Comparison of ENCODE assay signal across 13 mouse cellular contexts in the genomic region with DNA sequence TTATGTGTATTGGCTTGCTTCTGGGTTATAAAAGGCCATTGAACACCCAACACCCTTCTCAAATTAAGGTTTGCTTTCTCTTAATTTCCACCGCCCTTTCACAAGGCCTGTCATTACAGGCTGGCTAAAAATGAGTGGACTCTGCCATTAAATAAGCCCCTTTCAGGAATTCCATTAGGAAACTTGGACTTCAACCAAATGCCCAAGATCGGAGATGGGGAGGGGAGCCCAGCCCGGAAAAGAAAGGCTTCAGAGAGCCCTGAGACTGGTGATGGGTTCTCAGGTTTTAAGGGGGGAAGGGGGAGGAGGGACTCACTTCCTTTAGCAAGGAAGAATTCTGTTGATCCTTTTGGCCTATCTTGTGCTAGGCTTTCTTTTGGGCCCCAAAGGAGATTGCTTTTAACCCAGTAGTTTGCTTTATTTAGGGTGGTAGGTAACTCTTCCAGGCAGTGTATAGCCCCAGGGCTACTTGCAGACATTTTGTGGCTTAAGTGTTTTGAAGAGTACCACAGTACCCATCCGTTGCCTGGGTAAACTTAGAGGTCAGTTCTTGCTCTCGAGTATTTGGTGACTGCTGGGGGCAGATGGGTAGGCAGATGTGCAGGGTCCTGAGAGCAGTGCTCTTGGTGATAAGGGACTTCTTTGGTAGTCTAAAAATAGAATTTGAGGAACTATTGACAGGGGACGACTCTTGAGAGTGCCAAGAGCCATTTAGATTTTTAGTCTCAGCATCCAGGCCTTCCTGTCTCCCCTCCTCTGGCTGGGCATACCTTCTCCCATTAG. TPM values are rescaled to one million over a fixed set of nuclear protein-coding genes. Genes with fewer than 3 reads are reported as not detected.
DNase-seq lines count a peak whose midpoint lies in the region; ATAC-seq and TF ChIP-seq lines count a peak whose summit lies in the region.
"Had no signal": no experiment of that assay in that cellular context is flagged by ENCODE, and none has a peak within 500 bp of the region (broad histone marks: within the 10 kb centered on the region; RNA-seq: fewer than 3 reads in every experiment).

No protein-coding gene starts in this region.

- no peak overlapping the region for H3K9ac ChIP-seq in liver, embryonic 11.5 days (ENCODE audit: low read depth, low read length)
- no peak overlapping the region for H3K9ac ChIP-seq in stomach, postnatal 0 days (ENCODE audit: low read length)

- TF ChIP-seq EP300 in stomach, postnatal 0 days (optimal IDR thresholded peaks at IDR 0.05): no peak

- no peak for TF ChIP-seq CTCF in stomach, postnatal 0 days (IDR thresholded peaks at IDR 0.05; ENCODE audit: low read depth)

- no peaks in the 10 kb centered on the region for H3K27me3 ChIP-seq in heart, embryonic 10.5 days (ENCODE audit: insufficient read depth, poor library complexity, severe bottlenecking)
- no peaks in the 10 kb centered on the region for H3K27me3 ChIP-seq in liver, embryonic 11.5 days (replicated peaks; ENCODE audit: control insufficient read depth, insufficient read depth, low read length)
- H3K27me3 ChIP-seq in stomach, postnatal 0 days (ENCODE audit: control insufficient read depth, insufficient read depth, low read length): no peaks in the 10 kb centered on the region

- H3K4me1 ChIP-seq in heart, embryonic 10.5 days: peaks cover 85% of the 10 kb centered on the region
- peaks cover 61% of the 10 kb centered on the region for H3K4me1 ChIP-seq in liver, embryonic 11.5 days (replicated peaks; ENCODE audit: control insufficient read depth, insufficient read depth, low read length)
- H3K4me1 ChIP-seq in stomach, postnatal 0 days (replicated peaks; ENCODE audit: control insufficient read depth, insufficient read depth): peaks cover 8% of the 10 kb centered on the region

- peak; percentile 35; the same call in 1 of the 2 replicates for ATAC-seq in liver, embryonic 11.5 days (replicated peaks; ENCODE audit: low FRiP score)
- ATAC-seq in stomach, postnatal 0 days (ENCODE audit: low FRiP score, low TSS enrichment): no peak

- H3K4me3 ChIP-seq in heart, embryonic 10.5 days: no peak overlapping the region
- no peak overlapping the region for H3K4me3 ChIP-seq in liver, embryonic 11.5 days (ENCODE audit: low read depth, low read length)
- no peak overlapping the region for H3K4me3 ChIP-seq in stomach, postnatal 0 days (ENCODE audit: low read depth, low read length)
- H3K4me3 ChIP-seq: hindbrain, embryonic 10.5 days had no signal

- WGBS in heart, embryonic 10.5 days: 31% methylated on average over 6 of the region's 6 CpGs
- WGBS in liver, embryonic 11.5 days: 31% methylated on average over 6 of the region's 6 CpGs
- WGBS in stomach, postnatal 0 days: 47% methylated on average over 6 of the region's 6 CpGs

- H3K4me2 ChIP-seq in liver, embryonic 11.5 days: peak overlapping the region; percentile 40
- no peak overlapping the region for H3K4me2 ChIP-seq in stomach, postnatal 0 days (replicated peaks; ENCODE audit: low read depth)

- peak overlapping the region; percentile 82 for H3K27ac ChIP-seq in heart, embryonic 10.5 days
- peak overlapping the region; percentile 39; the same call in 1 of the 2 replicates for H3K27ac ChIP-seq in liver, embryonic 11.5 days (ENCODE audit: low read depth, low read length)
- no peak overlapping the region for H3K27ac ChIP-seq in stomach, postnatal 0 days (replicated peaks)

- no peaks in the 10 kb centered on the region for H3K36me3 ChIP-seq in heart, embryonic 10.5 days
- no peaks in the 10 kb centered on the region for H3K36me3 ChIP-seq in liver, embryonic 11.5 days (ENCODE audit: control insufficient read depth, insufficient read depth, low read length)
- H3K36me3 ChIP-seq in stomach, postnatal 0 days (ENCODE audit: control insufficient read depth, insufficient read depth, low read length): no peaks in the 10 kb centered on the region
- H3K36me3 ChIP-seq: hindbrain, embryonic 10.5 days had no signal

- H3K9me3 ChIP-seq in heart, embryonic 10.5 days: no peaks in the 10 kb centered on the region
- H3K9me3 ChIP-seq in liver, embryonic 11.5 days (ENCODE audit: control insufficient read depth, low read length): no peaks in the 10 kb centered on the region
- no peaks in the 10 kb centered on the region for H3K9me3 ChIP-seq in stomach, postnatal 0 days (ENCODE audit: control insufficient read depth, low read length)
- H3K9me3 ChIP-seq: hindbrain, embryonic 10.5 days had no signal

- DNase-seq in heart, embryonic 10.5 days (ENCODE audit: low spot score): no peak
- no peak for DNase-seq in heart, postnatal 4 days
- DNase-seq in thymus, postnatal 4 days: peak; percentile 9
- DNase-seq in thymus, postnatal 25 days: no peak
- no peak for DNase-seq in liver, embryonic 11.5 days (ENCODE audit: low spot score)
- no peak for DNase-seq in gastrocnemius, adult 8-10 months (ENCODE audit: low spot score in 2 of 2)
- no peak for DNase-seq in spleen, postnatal 10 days (ENCODE audit: low spot score in 2 of 2)
- no peak for DNase-seq in stomach, postnatal 0 days (ENCODE audit: low spot score)
- DNase-seq: embryo, embryonic 11 days had no signal

RNA-seq across cellular contexts. Expression of a gene that starts 13.1 kb away (rescaled TPM):
- polyA plus RNA-seq in heart, embryonic 10.5 days (2016; fragmentation: Nextera tagmentation; extraction: Ambion mirVana): 4.9 and 6.0 TPM in 2 replicates
- total RNA-seq in heart, postnatal 4 days (2021): 1 to 10 TPM; 5.3 to 7.8 TPM
- polyA plus RNA-seq in liver, embryonic 11.5 days (2014; fragmentation: Nextera tagmentation; extraction: Ambion mirVana): 6.5 and 6.7 TPM in 2 replicates
- total RNA-seq in gastrocnemius, adult 8-10 months (2022): 1 to 10 TPM; 1.2 to 1.8 (median 1.5) TPM
- 11.1 and 13.2 TPM in 2 replicates for polyA plus RNA-seq in stomach, postnatal 0 days (2015; fragmentation: Nextera tagmentation; extraction: Ambion mirVana)

RNA-seq across cellular contexts. Expression of a gene that starts 58.9 kb away (rescaled TPM):
- 0.50 TPM in 1 of 2 replicates, not detected in the other for polyA plus RNA-seq in heart, embryonic 10.5 days (2016; fragmentation: Nextera tagmentation; extraction: Ambion mirVana)
- total RNA-seq in heart, postnatal 4 days (2021): not detected
- 2.1 and 2.5 TPM in 2 replicates for polyA plus RNA-seq in liver, embryonic 11.5 days (2014; fragmentation: Nextera tagmentation; extraction: Ambion mirVana)
- not detected for total RNA-seq in gastrocnemius, adult 8-10 months (2022)
- 8.3 and 10.5 TPM in 2 replicates for polyA plus RNA-seq in stomach, postnatal 0 days (2015; fragmentation: Nextera tagmentation; extraction: Ambion mirVana)
- total RNA-seq: adrenal gland, adult 18-20 months; left cerebral cortex, postnatal 36 days; neutrophil, adult 5-6 weeks had no signal
- polyA plus RNA-seq: hindbrain, embryonic 10.5 days had no signal
